In genomic region chr14:105071010-105071509, GRCm38 (mm10) we compare ENCODE assay signal across 17 mouse cellular contexts.
DNase-seq lines count a peak whose midpoint lies in the region; ATAC-seq lines count a peak whose summit lies in the region.
"Had no signal": no experiment of that assay in that cellular context is flagged by ENCODE, and none has a peak within 500 bp of the region (broad histone marks: within the 10 kb centered on the region; RNA-seq: fewer than 3 reads in every experiment).

No protein-coding gene starts in this region.

- H3K9me3 ChIP-seq in hindbrain, embryonic 16.5 days (ENCODE audit: control insufficient read depth, low read length) = no peaks in the 10 kb centered on the region
- H3K9me3 ChIP-seq in hindbrain, embryonic 11.5 days (ENCODE audit: control insufficient read depth, low read length) = no peaks in the 10 kb centered on the region
- no peaks in the 10 kb centered on the region for H3K9me3 ChIP-seq in midbrain, embryonic 14.5 days (ENCODE audit: control insufficient read depth, low read length)
- H3K9me3 ChIP-seq: hindbrain, embryonic 13.5 days had no signal

- no peaks in the 10 kb centered on the region for H3K36me3 ChIP-seq in hindbrain, embryonic 16.5 days (ENCODE audit: control insufficient read depth, insufficient read depth, low read length)
- H3K36me3 ChIP-seq in hindbrain, embryonic 11.5 days (ENCODE audit: control insufficient read depth, insufficient read depth, low read length) = no peaks in the 10 kb centered on the region
- H3K36me3 ChIP-seq in midbrain, embryonic 14.5 days (ENCODE audit: control insufficient read depth, insufficient read depth, low read length) = no peaks in the 10 kb centered on the region
- H3K36me3 ChIP-seq: hindbrain, embryonic 13.5 days had no signal

- H3K27me3 ChIP-seq in hindbrain, embryonic 16.5 days (replicated peaks; ENCODE audit: control insufficient read depth, insufficient read depth, low read length) = no peaks in the 10 kb centered on the region
- H3K27me3 ChIP-seq in hindbrain, embryonic 11.5 days (ENCODE audit: control insufficient read depth, insufficient read depth, low read length) = no peaks in the 10 kb centered on the region
- no peaks in the 10 kb centered on the region for H3K27me3 ChIP-seq in midbrain, embryonic 14.5 days (ENCODE audit: control insufficient read depth, insufficient read depth, low read length)
- H3K27me3 ChIP-seq: hindbrain, embryonic 13.5 days; megakaryocyte, embryonic 14.5 days had no signal

- no peak overlapping the region for H3K4me2 ChIP-seq in hindbrain, embryonic 16.5 days (ENCODE audit: low read length)
- no peak overlapping the region for H3K4me2 ChIP-seq in hindbrain, embryonic 11.5 days (replicated peaks; ENCODE audit: low read depth, low read length)
- no peak overlapping the region for H3K4me2 ChIP-seq in midbrain, embryonic 14.5 days (ENCODE audit: low read length)
- H3K4me2 ChIP-seq: heart, embryonic 11.5 days; hindbrain, embryonic 13.5 days had no signal

- 0 out of 2 replicates have a peak, but pooled peaks have one; percentile 45 for ATAC-seq in hindbrain, embryonic 16.5 days
- no peak for ATAC-seq in hindbrain, embryonic 11.5 days (ENCODE audit: low FRiP score)
- no peak for ATAC-seq in midbrain, embryonic 14.5 days (ENCODE audit: low FRiP score, low TSS enrichment)
- ATAC-seq in megakaryocyte-erythroid progenitor cell, adult 5-6 weeks (replicated peaks; ENCODE audit: low FRiP score, low TSS enrichment, poor library complexity, severe bottlenecking) = no peak
- ATAC-seq: intestine, embryonic 16.5 days; liver, postnatal 0 days had no signal

- H3K9ac ChIP-seq in hindbrain, embryonic 16.5 days (ENCODE audit: low read depth, low read length) = no peak overlapping the region; the same call in 1 of the 2 replicates
- no peak overlapping the region for H3K9ac ChIP-seq in hindbrain, embryonic 11.5 days (ENCODE audit: low read depth, low read length)
- no peak overlapping the region for H3K9ac ChIP-seq in midbrain, embryonic 14.5 days (replicated peaks; ENCODE audit: low read length)
- H3K9ac ChIP-seq: hindbrain, embryonic 13.5 days; liver, postnatal 0 days had no signal

- H3K4me3 ChIP-seq in hindbrain, embryonic 16.5 days (ENCODE audit: low read length) = no peak overlapping the region
- no peak overlapping the region for H3K4me3 ChIP-seq in hindbrain, embryonic 11.5 days (ENCODE audit: low read depth, low read length)
- H3K4me3 ChIP-seq in midbrain, embryonic 14.5 days (replicated peaks; ENCODE audit: low read depth, low read length) = no peak overlapping the region
- H3K4me3 ChIP-seq: hindbrain, embryonic 13.5 days; megakaryocyte, embryonic 14.5 days had no signal

- WGBS in hindbrain, embryonic 16.5 days = 48% methylated on average over 14 of the region's 14 CpGs
- WGBS in hindbrain, embryonic 11.5 days = 76% methylated on average over 14 of the region's 14 CpGs
- 41% methylated on average over 14 of the region's 14 CpGs for WGBS in midbrain, embryonic 14.5 days

- no peak overlapping the region for H3K27ac ChIP-seq in hindbrain, embryonic 16.5 days (ENCODE audit: low read depth, low read length)
- no peak overlapping the region for H3K27ac ChIP-seq in hindbrain, embryonic 11.5 days (ENCODE audit: low read depth, low read length)
- no peak overlapping the region for H3K27ac ChIP-seq in midbrain, embryonic 14.5 days (replicated peaks; ENCODE audit: low read depth, low read length)
- H3K27ac ChIP-seq: hindbrain, embryonic 13.5 days had no signal

- no peaks in the 10 kb centered on the region for H3K4me1 ChIP-seq in hindbrain, embryonic 16.5 days (ENCODE audit: control insufficient read depth, insufficient read depth, low read depth, low read length)
- no peaks in the 10 kb centered on the region for H3K4me1 ChIP-seq in hindbrain, embryonic 11.5 days (replicated peaks; ENCODE audit: control insufficient read depth, insufficient read depth, low read length)
- H3K4me1 ChIP-seq in midbrain, embryonic 14.5 days (ENCODE audit: control insufficient read depth, insufficient read depth, low read length) = no peaks in the 10 kb centered on the region
- H3K4me1 ChIP-seq: hindbrain, embryonic 13.5 days; megakaryocyte, embryonic 14.5 days had no signal

- DNase-seq in hindbrain, embryonic 11.5 days (ENCODE audit: low spot score) = no peak
- peak; percentile 14 for DNase-seq in embryo, embryonic 11 days
- DNase-seq in hindlimb bud, embryonic 11.5 days (ENCODE audit: extremely low spot score, low read depth, low spot score) = peak; percentile 28
- peak; percentile 35 for DNase-seq in midbrain, embryonic 14.5 days
- DNase-seq in thymus, postnatal 36 days = no peak
- DNase-seq in urinary bladder, postnatal 25 days (ENCODE audit: low spot score) = no peak
- DNase-seq: cerebellum, adult 2 months; heart, postnatal 10 days; liver, postnatal 0 days; lung, postnatal 10 days; thymus, postnatal 25 days had no signal

Comparison
In these comparisons a context has a peak if more than half of its experiments do, and no peak if none do; other contexts are left out.
1. DNase-seq: peak in embryo, embryonic 11 days (single experiment), hindlimb bud, embryonic 11.5 days (single experiment) and midbrain, embryonic 14.5 days (single experiment); none in hindbrain, embryonic 11.5 days (single experiment), thymus, postnatal 36 days (0 of 2) and urinary bladder, postnatal 25 days (single experiment).